16 mouse cellular contexts compared by ENCODE assay signal in genomic region chr7:40257733-40258376, GRCm38 (mm10).
"Had no signal": no experiment of that assay in that cellular context is flagged by ENCODE, and none has a peak within 500 bp of the region (broad histone marks: within the 10 kb centered on the region; RNA-seq: fewer than 3 reads in every experiment).

No protein-coding gene starts in this region.

- H3K4me2 ChIP-seq: limb, embryonic 15.5 days; liver, embryonic 11.5 days; lung, embryonic 14.5 days; midbrain, embryonic 12.5 days; midbrain, embryonic 15.5 days; neural tube, embryonic 12.5 days; neural tube, embryonic 15.5 days; stomach, embryonic 15.5 days had no signal

- H3K4me1 ChIP-seq: midbrain, embryonic 12.5 days; midbrain, embryonic 15.5 days; neural tube, embryonic 12.5 days; stomach, embryonic 15.5 days had no signal

- H3K27me3 ChIP-seq: limb, embryonic 15.5 days; midbrain, embryonic 12.5 days; midbrain, embryonic 15.5 days; neural tube, embryonic 12.5 days; neural tube, embryonic 15.5 days; stomach, embryonic 15.5 days had no signal

- H3K9me3 ChIP-seq: limb, embryonic 15.5 days; midbrain, embryonic 12.5 days; midbrain, embryonic 15.5 days; neural tube, embryonic 12.5 days; neural tube, embryonic 15.5 days; stomach, embryonic 15.5 days had no signal

- ATAC-seq: liver, postnatal 0 days; lung, postnatal 0 days; midbrain, embryonic 15.5 days had no signal

- DNase-seq: liver, postnatal 0 days; right cerebral cortex, adult 18-20 months; right cerebral cortex, postnatal 14 days; thymus, postnatal 36 days had no signal

- H3K4me3 ChIP-seq: limb, embryonic 15.5 days; midbrain, embryonic 12.5 days; midbrain, embryonic 15.5 days; neural tube, embryonic 12.5 days; neural tube, embryonic 15.5 days; stomach, embryonic 15.5 days had no signal

- H3K9ac ChIP-seq: limb, embryonic 15.5 days; liver, embryonic 14.5 days; liver, postnatal 0 days; lung, embryonic 14.5 days; midbrain, embryonic 12.5 days; midbrain, embryonic 15.5 days; neural tube, embryonic 12.5 days; neural tube, embryonic 15.5 days; stomach, embryonic 15.5 days had no signal

- H3K27ac ChIP-seq: kidney, postnatal 0 days; limb, embryonic 15.5 days; liver, embryonic 14.5 days; macrophage; midbrain, embryonic 12.5 days; midbrain, embryonic 15.5 days; neural tube, embryonic 12.5 days; neural tube, embryonic 15.5 days; stomach, embryonic 15.5 days had no signal

- H3K36me3 ChIP-seq: limb, embryonic 15.5 days; midbrain, embryonic 12.5 days; midbrain, embryonic 15.5 days; neural tube, embryonic 12.5 days; neural tube, embryonic 15.5 days; stomach, embryonic 15.5 days had no signal
